Mouse (Mus musculus) kidney, embryonic 16.5 days (tissue): ENCODE results near the gene Depdc1b. TPM values are rescaled to one million over a fixed set of nuclear protein-coding genes. Genes with fewer than 3 reads are reported as not detected.

ENCODE experiments used
- ATAC-seq: fragments of 200-750 bp; cut with Nextera tagmentation; 2 replicates; pipeline ENCODE4 v1.8.0; 2017; ENCODE audit warnings: moderate TSS enrichment; ENCODE audit not compliant: low FRiP score, low TSS enrichment
- H3K27ac ChIP-seq: fragments of 300-500 bp; sonication (generic); 2 replicates; pipeline ENCODE4 v1.5.1; 2014; ENCODE audit warnings: low read length
- H3K27me3 ChIP-seq: fragments of 300-500 bp; sonication (generic); 2 replicates; pipeline ENCODE4 v1.6.1; 2014; ENCODE audit warnings: low read length, control low read depth, mixed read lengths; ENCODE audit not compliant: insufficient read depth
- H3K36me3 ChIP-seq: fragments of 300-500 bp; sonication (generic); 2 replicates; pipeline ENCODE4 v1.6.1; 2014; ENCODE audit warnings: low read length, control low read depth, mixed read lengths; ENCODE audit not compliant: insufficient read depth
- H3K4me1 ChIP-seq: fragments of 300-500 bp; sonication (generic); 2 replicates; pipeline ENCODE4 v1.6.1; 2014; ENCODE audit warnings: low read length, control low read depth, mixed read lengths; ENCODE audit not compliant: insufficient read depth
- H3K4me2 ChIP-seq: fragments of 300-500 bp; sonication (generic); replicated peaks from 2 replicates; pipeline ENCODE4 v1.6.1; 2014; ENCODE audit warnings: low read depth, low read length
- H3K4me3 ChIP-seq: fragments of 300-500 bp; sonication (generic); 2 replicates; pipeline ENCODE4 v1.5.1; 2014; ENCODE audit warnings: mild to moderate bottlenecking, low read length
- H3K9ac ChIP-seq: fragments of 300-500 bp; sonication (generic); replicated peaks from 2 replicates; pipeline ENCODE4 v1.6.1; 2014; ENCODE audit warnings: low read length
- H3K9me3 ChIP-seq: fragments of 300-500 bp; sonication (generic); 2 replicates; pipeline ENCODE4 v1.6.1; 2016; ENCODE audit warnings: low read length, control low read depth
- WGBS: fragments of 180-500 bp; shearing (Covaris S2); extraction: QIAGEN DNeasy Blood & Tissue Kit; methylation state at CpG from one replicate; pipeline ENCODE4 v1.1.7; 2014; 5-methylcytosine and 5-hydroxymethylcytosine counted together
- polyA plus RNA-seq: library from polyadenylated mRNA; unstranded; fragments of >200 nt; fragmentation: Nextera tagmentation; extraction: Ambion mirVana; gene quantifications from 2 replicates; pipeline ENCODE4 v1.2.1, GENCODE M21; 2015

Gene Depdc1b
- polyA plus RNA-seq, 1 experiment from 2014 or later = 12.7 TPM

GRCm38 (mm10) chr13:108341585-108341984 lies 25.5 kb downstream of the Depdc1b start:
- H3K9ac ChIP-seq = no peak overlapping the region
- H3K4me3 ChIP-seq = no peak overlapping the region
- no peak for ATAC-seq
- H3K9me3 ChIP-seq = no peaks in the 10 kb centered on the region
- H3K36me3 ChIP-seq = no peaks in the 10 kb centered on the region
- H3K4me2 ChIP-seq = no peak overlapping the region
- no peaks in the 10 kb centered on the region for H3K4me1 ChIP-seq
- no peaks in the 10 kb centered on the region for H3K27me3 ChIP-seq
- no peak overlapping the region for H3K27ac ChIP-seq
- WGBS = 82% methylated on average over 7 of the region's 7 CpGs

DNA sequence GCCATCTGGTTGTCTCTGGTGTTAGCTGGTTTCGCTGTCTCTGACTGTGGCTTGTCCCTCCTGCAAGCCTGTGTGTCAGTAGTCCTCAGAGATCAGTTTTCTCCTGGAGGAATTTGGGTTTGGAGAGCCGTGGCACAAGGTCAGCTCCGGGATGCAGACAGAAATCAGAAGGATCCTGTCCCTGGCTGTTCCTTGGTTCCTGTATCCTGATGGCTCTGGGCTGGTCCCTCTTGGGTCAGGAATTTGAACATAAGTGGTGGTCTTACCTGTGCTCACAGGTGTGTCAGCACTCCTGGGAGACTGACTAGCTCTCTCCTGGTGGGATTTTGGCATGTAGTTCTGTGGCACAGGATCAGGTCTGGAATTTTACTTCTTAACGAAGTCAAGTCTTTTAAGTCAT lies 29.6 kb downstream of the Depdc1b start:
- WGBS = 73% methylated on average over 4 of the region's 4 CpGs
- no peaks in the 10 kb centered on the region for H3K27me3 ChIP-seq

GRCm38 (mm10) chr13:108347016-108347415 lies 30.9 kb downstream of the Depdc1b start:
- no peak overlapping the region for H3K9ac ChIP-seq
- H3K36me3 ChIP-seq = no peaks in the 10 kb centered on the region
- H3K4me1 ChIP-seq = no peaks in the 10 kb centered on the region
- H3K27ac ChIP-seq = no peak overlapping the region
- no peaks in the 10 kb centered on the region for H3K27me3 ChIP-seq
- peak; percentile 63; the same call in 1 of the 2 replicates for ATAC-seq
- no peaks in the 10 kb centered on the region for H3K9me3 ChIP-seq
- no peak overlapping the region for H3K4me3 ChIP-seq
- 49% methylated on average over 4 of the region's 4 CpGs for WGBS
- no peak overlapping the region for H3K4me2 ChIP-seq

More for the DNA sequence above, 29.6 kb downstream of the Depdc1b start:
- H3K9me3 ChIP-seq = no peaks in the 10 kb centered on the region
- H3K9ac ChIP-seq = no peak overlapping the region
- no peak for ATAC-seq
- H3K4me3 ChIP-seq = no peak overlapping the region
- H3K4me2 ChIP-seq = no peak overlapping the region
- H3K27ac ChIP-seq = no peak overlapping the region
- no peaks in the 10 kb centered on the region for H3K4me1 ChIP-seq
- no peaks in the 10 kb centered on the region for H3K36me3 ChIP-seq

DNA sequence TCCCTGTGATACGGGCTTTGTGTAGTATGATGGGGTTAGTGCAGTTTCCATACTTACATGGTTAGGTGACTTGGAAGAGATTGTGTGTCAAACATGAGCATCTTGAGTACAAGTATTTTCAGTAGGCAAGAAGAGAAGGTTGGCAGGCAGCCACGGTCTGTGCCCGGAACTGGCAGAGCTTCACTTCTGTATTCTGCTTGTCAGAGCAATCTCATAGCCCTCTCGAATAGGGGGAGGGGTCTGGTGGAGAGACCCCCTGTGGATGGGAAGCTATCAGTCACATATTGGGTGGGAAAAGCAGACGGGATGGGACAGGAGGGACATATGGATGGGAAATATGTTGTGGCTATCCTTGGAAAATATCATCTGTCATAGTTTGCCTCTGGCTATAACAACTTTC lies 33.5 kb downstream of the Depdc1b start:
- Histone ChIP-seq H3K4me1 (no peaks in the 10 kb centered on the region), H3K9ac (no peak overlapping the region), H3K27ac (no peak overlapping the region), H3K4me2 (no peak overlapping the region), H3K27me3 (no peaks in the 10 kb centered on the region), H3K36me3 (no peaks in the 10 kb centered on the region), H3K9me3 (no peaks in the 10 kb centered on the region), H3K4me3 (no peak overlapping the region)
- 83% methylated on average over 5 of the region's 5 CpGs for WGBS
- ATAC-seq = no peak

GRCm38 (mm10) chr13:108353781-108354180 lies 37.6 kb downstream of the Depdc1b start:
- no peak overlapping the region for H3K9ac ChIP-seq
- H3K4me2 ChIP-seq = no peak overlapping the region
- no peaks in the 10 kb centered on the region for H3K9me3 ChIP-seq
- 81% methylated on average over 5 of the region's 5 CpGs for WGBS
- no peaks in the 10 kb centered on the region for H3K27me3 ChIP-seq
- H3K4me1 ChIP-seq = no peaks in the 10 kb centered on the region
- H3K27ac ChIP-seq = no peak overlapping the region
- no peak overlapping the region for H3K4me3 ChIP-seq
- ATAC-seq = no peak
- H3K36me3 ChIP-seq = no peaks in the 10 kb centered on the region

DNA sequence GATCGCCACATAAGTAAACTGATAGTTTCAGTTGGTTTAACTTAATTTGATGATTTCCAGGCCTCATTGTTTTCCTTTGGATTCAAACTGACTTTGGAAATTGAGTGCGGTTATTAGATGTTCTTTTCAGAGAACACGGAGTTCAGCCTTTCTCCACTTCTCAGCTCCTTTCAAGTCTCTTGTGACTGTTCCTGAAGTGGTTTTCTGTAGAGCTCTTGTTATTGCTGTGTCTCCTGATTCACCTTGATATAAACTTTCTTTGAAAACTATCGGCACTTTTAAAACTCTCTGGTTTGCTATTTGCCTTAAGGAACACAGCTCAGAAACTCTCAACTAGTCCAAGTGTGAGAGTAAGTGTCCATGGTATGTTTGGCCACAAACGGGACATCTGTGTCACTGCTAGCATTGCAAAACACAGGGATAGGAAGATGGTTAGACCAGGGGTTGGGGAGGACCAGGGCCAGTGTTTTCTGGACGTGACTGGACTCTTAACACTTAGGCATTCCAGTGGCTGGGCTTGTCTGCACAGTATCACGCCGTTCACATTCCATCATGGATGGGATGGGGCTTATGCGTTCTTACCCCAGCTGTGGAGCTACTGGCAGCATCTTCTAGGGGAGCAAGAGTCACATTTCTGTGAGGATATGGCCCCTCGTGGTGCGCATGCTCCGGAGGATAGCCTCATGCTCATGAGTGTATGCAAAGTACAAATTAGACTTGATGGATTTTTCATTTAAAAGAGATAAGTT lies 38.8 kb downstream of the Depdc1b start:
- H3K27ac ChIP-seq = no peak overlapping the region
- WGBS = 88% methylated on average over 12 of the region's 12 CpGs
- no peaks in the 10 kb centered on the region for H3K27me3 ChIP-seq
- H3K4me3 ChIP-seq = no peak overlapping the region
- H3K36me3 ChIP-seq = no peaks in the 10 kb centered on the region
- ATAC-seq = no peak
- no peak overlapping the region for H3K9ac ChIP-seq
- H3K9me3 ChIP-seq = no peaks in the 10 kb centered on the region
- no peaks in the 10 kb centered on the region for H3K4me1 ChIP-seq
- H3K4me2 ChIP-seq = no peak overlapping the region

- ATAC-seq = no peak
- no peaks in the 10 kb centered on the region for H3K27me3 ChIP-seq
- H3K9me3 ChIP-seq = no peaks in the 10 kb centered on the region
- H3K36me3 ChIP-seq = no peaks in the 10 kb centered on the region
- no peak overlapping the region for H3K4me2 ChIP-seq
- H3K4me1 ChIP-seq = no peaks in the 10 kb centered on the region
- no peak overlapping the region for H3K4me3 ChIP-seq
- WGBS = 91% methylated on average over 10 of the region's 10 CpGs
- H3K9ac ChIP-seq = no peak overlapping the region
- no peak overlapping the region for H3K27ac ChIP-seq
Observed at GRCm38 (mm10) chr13:108357362-108357761, 41.2 kb downstream of the Depdc1b start.

DNA sequence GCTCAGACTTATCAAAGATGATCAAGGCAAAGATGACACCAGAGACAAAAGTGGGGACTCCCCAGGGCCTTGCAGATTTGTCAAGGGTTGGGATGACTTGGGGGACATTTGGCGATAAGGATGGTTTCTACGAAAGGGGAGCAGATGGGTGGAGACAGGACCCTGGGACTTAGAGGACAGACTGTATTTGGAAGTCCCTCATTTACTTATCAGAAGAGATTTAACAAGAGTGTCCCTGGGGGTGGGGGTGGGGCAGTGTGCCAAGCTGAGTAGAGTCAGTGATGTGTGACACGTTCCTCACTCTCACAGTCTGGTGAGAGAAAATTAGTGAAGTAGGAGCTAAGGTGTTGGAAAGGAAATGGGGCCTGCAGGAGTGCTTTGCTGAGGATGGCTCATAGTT lies 42.1 kb downstream of the Depdc1b start:
- Histone ChIP-seq H3K27me3 (no peaks in the 10 kb centered on the region), H3K36me3 (no peaks in the 10 kb centered on the region), H3K27ac (no peak overlapping the region), H3K4me2 (no peak overlapping the region), H3K9me3 (no peaks in the 10 kb centered on the region), H3K4me1 (no peaks in the 10 kb centered on the region), H3K9ac (no peak overlapping the region), H3K4me3 (no peak overlapping the region)
- 57% methylated on average over 3 of the region's 3 CpGs for WGBS
- no peak for ATAC-seq

DNA sequence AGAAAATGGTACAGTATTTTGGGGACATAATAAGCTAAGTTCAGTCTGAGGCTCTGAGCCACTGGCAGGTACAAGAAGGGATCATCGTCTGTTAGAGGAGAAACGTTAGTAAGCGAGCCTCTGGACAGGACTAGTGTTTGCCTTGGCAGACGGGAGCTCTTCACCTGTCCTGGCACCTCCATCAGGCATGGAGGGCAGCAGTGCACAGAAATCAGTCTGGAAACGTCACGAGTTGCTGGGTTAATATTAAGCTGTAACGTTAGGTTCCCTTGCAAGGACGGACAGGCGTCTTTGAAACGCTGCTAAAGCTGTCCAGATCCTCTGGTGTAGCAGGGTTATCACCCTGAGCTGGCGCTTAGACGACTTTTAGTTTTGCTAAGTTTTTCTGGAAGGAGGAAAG lies 51.4 kb downstream of the Depdc1b start:
- no peak overlapping the region for H3K4me3 ChIP-seq
- H3K27ac ChIP-seq = no peak overlapping the region
- H3K9me3 ChIP-seq = no peaks in the 10 kb centered on the region
- H3K36me3 ChIP-seq = peaks cover 21% of the 10 kb centered on the region; the same call in 1 of the 2 replicates
- ATAC-seq = no peak
- H3K27me3 ChIP-seq = no peaks in the 10 kb centered on the region
- no peak overlapping the region for H3K4me2 ChIP-seq
- H3K9ac ChIP-seq = no peak overlapping the region
- WGBS = 92% methylated on average over 12 of the region's 12 CpGs
- H3K4me1 ChIP-seq = no peaks in the 10 kb centered on the region

- ATAC-seq = no peak
- no peak overlapping the region for H3K27ac ChIP-seq
- WGBS = 92% methylated on average over 5 of the region's 5 CpGs
Observed at GRCm38 (mm10) chr13:108370241-108370941, 54.3 kb downstream of the Depdc1b start.

More at GRCm38 (mm10) chr13:108370241-108370941, 54.3 kb downstream of the Depdc1b start:
- Histone ChIP-seq H3K9me3 (no peaks in the 10 kb centered on the region), H3K27me3 (no peaks in the 10 kb centered on the region), H3K4me3 (no peak overlapping the region), H3K4me1 (no peaks in the 10 kb centered on the region), H3K36me3 (peaks cover 21% of the 10 kb centered on the region), H3K9ac (no peak overlapping the region), H3K4me2 (no peak overlapping the region)
